Mouse (Mus musculus) mesoderm, embryonic 11.5 days (tissue): ENCODE measurements around the gene Vegfd.

ENCODE experiments used
- DNase-seq: peaks from one replicate; pipeline ENCODE4 v3.0.0-alpha.2; 2012; ENCODE audit warnings: low read depth, low spot score

Gene Vegfd

DNA sequence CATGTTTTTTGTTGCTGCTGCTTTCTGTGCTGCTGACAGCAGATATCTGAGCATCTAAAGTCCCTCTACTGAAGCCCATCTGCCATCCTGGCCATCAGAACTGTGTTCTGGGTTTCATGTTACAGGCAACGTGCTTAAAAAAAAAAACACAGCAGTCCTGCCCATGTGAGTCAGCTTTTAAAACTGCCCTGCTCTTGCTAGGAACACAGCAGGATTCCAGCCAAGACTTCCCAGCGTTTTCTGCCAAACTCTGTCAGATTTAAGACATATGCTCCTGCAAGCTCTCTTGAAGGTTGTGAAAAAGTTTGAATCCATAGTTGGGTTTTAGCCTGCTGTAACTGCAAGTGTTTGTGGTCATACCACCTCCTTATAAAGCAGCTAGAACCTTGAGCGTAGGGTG, at the start of gene Vegfd:
Vegfd (plus strand) TSS at position 298 of the 400 bp plus-strand sequence.
- peak; percentile 30 for DNase-seq

DNA sequence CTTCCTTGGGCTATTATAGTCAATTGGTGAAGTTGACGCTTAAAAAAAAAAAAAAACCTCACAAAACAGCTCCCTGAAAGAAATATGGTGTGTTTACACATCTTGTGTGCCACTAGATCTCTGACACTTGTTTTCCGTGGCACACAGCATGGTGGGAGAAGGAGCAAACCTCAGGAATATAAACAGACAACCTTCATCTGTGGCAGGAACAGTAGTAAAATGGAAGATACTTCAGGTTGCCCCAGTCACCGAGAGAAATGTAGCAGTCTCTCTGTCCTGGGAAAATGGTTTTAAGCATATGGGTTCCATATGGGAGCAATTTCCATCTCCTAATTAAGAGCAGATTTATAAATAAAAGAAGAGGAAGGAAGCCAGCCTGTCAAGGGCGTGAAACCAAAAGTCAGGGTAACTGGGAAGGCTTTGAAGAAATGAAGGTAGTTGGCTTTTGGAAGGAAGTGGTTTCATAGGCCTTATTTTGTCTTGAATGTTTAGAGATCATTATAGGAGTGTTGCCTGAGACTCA, 49.7 kb upstream of the Vegfd start:
- DNase-seq = peak; percentile 43

DNA sequence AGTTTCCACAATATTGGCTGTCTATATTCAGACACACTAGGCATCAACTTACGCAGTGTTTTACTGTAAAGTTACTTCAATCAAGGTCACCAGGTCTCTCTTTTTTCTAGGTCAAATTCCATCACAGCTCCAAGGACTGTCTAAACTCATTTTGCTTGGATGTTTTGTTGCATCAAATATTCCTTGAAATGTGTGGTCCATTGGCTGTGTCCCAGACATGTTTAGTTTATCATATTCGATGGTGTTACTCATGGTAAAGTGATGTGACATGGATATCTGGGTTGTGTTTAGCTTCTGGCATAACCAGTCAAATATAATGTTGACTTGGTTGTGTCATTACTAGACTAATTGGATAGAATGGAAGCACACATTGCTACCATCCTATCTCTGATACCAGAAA, 42.8 kb upstream of the Vegfd start:
- DNase-seq = no peak

GRCm38 (mm10) chrX:164330766-164331165, 42.4 kb upstream of the Vegfd start:
- no peak for DNase-seq

DNA sequence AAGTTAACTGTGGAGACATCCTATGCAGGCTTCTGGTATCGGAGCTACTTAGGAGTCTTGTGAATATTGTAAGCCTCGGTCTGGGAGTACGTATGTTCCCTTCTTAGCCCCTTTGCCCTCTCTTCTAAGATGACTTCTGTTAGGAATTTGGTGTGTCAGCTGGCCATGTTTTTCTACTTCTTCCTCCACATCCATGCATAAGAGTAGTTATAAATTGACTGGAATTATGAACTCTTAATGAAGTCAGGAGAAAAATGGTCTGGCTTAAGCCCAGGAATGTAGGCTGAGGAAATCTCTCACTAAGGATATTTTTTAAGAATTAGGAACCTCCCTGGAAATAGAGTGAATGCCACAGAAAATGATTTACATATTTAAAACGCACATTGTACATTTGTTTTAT, 34.6 kb upstream of the Vegfd start:
- DNase-seq = no peak

DNA sequence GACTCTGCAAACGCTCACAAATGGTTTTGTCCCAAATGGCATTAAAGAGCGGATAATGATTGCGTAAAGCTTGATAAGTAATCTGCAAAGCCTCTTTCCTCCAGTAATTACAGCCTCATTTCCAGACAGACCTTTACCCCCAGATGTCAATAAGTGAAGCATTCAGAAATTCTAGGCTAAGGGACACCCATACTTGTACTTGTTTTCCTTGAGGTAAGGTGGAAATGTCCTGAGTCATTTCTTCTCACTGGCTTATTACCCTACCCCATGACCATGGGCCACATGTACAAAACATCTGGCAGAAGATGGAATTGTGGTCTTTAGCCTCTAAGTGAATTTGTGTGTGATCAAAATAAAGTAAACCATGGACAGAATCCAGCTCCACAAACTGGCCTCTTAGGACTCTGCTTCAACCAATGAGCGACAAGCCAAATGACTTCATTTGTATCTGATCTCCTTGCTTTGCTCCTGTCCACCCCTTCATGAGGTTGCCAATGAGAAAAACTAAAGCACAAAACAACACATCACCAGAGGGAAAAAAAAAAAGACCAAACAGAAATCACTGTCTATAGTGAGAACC, 27.7 kb upstream of the Vegfd start:
- DNase-seq = no peak

DNA sequence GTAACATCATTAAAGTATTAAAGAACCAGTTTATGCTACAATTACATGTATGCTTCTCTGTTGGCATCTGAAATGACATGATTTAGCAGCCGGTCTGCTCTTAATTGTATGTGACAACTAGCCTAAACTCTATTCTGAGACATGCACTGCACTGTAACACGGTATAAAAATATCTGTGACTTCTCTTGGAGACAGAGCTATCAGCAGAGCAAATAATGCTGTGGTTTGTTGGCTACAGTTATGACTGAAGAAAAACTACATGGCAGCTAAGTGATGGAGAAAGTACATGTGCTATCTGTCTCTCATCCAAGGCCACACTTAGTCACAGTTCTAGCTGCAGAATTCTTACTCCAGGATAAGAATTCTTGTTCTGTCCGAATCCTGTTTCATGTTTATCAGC, 24.2 kb upstream of the Vegfd start:
- no peak for DNase-seq

- no peak for DNase-seq
Measured at GRCm38 (mm10) chrX:164365153-164365865, 7.9 kb upstream of the Vegfd start.

DNA sequence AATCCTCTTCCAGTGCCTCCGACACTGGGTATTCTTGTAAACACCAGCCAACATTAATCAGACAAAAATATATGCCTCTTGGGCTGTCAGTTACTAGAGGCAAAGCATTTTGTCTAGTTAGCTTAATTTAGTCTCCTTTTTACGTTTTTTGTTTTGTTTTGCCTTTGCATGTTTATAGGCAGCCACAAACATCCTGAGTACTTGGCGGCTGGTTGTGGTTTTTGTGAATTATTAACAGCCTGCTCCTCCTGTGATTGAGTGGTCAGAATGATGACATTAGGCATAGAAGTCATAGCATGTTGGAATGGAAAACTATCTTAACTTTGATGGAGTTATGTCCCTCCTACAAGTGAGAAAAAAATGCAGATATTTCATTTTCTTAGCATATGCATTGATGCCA, 2.6 kb upstream of the Vegfd start:
- no peak for DNase-seq

GRCm38 (mm10) chrX:164374586-164374985, 1.4 kb downstream of the Vegfd start:
- no peak for DNase-seq

- DNase-seq = no peak
Measured at GRCm38 (mm10) chrX:164379721-164380120, 6.5 kb downstream of the Vegfd start.

- peak; percentile 81 for DNase-seq
Measured at GRCm38 (mm10) chrX:164381618-164382408, 8.6 kb downstream of the Vegfd start.

GRCm38 (mm10) chrX:164394091-164394490, 20.9 kb downstream of the Vegfd start:
- DNase-seq = no peak

DNA sequence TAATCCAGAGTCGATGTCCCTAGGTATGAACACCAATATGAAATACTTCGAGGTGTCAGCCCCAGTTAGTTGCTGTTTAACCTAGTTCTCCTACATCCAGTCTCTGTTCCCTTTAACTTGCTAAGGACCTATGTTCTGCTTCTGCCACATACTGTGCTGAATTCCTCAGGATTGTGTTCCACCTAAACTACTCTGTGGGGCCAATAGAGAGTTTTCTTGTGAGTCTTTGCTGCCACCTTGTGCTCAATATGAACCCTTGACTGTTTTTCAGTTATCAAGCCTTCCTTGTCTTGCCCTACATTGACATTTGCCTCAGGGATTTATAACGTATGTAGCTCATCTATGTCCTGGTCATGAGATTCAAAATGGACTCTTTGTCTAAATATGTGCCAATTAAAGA, 25.3 kb downstream of the Vegfd start:
- DNase-seq = peak; percentile 23

DNA sequence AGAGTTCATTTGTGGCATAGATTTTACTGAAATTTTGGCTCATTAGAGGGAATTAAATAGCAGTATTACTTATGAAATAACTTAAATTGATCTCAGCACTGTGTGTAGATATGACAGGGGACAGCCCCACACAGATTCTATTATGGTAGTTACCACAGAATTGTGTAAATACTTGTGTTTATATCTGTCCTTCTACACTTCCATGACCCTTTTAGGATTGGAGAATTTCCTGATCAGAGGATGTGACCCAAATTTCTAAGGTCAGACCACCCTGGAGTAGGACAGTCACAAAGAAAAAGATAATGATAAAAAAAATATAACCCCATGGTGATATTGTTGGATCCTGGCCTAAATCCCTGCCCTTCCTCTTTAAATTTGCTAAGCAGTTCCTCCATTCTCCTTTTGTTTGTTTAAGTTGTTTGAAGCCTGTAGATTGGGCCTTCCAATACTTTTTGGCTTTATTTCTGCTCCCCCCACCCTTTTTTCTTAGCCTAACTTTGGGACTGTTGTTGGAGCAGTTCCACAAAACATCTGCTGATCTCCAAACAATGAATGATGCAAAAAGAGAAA, 32.0 kb downstream of the Vegfd start:
- DNase-seq = no peak

DNA sequence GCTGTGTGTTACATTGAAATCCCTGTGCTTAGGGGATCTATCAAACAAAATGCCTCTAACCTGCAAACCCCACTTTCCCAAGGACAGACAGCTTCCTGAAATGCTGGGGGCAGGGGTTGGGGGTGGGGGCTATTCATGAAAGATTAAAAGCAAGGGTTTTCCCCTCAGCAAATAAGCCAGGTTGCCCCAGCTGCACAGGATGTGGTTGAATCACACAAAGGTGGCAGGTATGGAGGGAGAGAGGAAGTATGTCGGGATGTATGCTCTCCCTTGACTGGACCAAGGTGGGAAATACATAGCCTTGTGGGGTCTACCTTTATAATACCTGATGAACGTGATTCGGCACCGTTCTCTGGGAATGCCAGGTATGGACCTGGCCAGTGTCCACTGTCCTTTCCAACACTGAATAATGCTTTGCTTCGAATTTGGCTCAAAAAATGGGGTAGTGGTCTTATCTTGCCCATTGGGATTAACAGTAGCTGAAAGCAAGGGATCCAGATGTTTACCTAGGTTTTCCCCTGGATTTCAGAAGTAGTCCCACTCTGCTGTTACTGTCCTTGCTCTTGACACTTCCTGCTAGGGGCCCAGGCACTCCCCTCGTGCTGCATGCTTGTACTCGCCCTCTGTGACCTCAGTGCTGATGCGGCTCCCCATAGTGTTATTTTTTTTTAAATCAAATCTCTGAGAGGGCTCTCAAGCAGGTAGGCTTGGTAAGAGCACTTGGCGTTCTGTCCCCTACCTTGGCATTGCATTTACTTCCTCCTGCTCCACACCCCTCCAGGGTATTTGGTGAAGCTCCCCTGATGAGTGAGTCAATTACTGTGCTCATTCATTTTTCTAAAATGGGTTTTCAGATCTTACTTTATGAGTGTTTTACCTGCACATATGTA, 33.2 kb downstream of the Vegfd start:
- DNase-seq = no peak

DNA sequence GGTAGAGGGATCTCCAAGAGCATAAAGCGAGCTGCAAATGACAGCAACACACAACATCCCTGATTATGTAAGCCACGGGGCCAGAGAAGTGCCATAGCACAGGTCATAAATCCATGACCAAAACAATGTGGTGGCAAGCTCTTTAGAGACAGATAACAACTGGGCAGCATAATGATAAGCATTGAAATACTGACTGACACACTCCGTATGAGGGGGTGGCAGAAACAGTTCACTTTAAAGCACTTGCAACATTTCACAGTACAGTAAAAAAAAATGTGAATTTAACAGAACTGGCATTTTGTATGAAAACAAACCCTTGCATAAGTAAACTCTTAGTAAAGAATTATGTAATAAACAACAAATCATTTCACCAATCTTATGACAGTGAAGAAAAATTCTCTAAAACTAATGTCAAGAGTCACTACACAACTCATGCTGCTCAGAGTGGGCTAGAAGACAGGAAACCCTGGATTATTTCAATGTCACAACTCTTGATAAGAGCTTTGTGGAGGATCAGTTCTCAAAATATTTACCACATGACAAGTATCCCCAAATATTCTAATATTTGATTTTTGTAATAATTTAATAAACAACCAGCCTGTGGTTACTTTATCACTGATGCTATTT, 35.2 kb downstream of the Vegfd start:
- no peak for DNase-seq

DNA sequence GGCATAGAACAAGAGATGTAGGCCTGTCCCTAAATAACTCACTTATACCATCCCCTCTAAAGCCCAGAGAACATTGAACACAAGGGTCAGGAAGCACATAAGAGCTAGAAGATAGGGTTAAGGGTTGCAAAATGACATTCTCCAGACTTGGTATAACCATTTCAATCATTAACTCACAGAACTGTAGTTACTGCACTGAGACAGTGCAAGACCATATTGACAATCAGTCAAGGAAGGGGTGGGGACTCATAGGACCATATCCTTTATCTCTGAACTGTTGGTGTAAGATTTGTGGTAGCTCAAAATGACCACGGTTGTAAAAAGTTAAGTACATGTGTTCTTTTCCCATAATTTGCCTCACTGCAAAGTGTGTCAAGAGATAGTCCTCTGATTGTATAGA, 37.4 kb downstream of the Vegfd start:
- DNase-seq = no peak

GRCm38 (mm10) chrX:164416803-164417202, 43.6 kb downstream of the Vegfd start:
- DNase-seq = no peak

DNA sequence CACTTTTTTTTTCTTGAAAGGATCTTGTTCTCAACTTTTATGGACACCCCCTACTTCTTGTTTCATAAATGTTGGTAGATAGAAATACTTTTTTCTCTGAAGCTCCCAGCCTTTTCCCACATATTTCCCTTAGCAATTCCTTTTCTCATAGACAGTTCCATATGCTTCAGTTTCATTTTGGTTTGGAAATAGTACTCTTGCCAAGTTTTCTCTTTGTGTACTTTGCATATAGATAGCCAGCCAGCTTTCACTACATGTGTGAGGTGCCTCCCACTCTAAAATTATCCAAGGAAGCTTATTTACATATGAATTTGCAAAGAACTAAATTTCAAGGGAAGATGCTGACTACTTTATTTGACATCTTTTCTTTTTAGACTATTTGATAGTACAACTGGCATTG, 44.8 kb downstream of the Vegfd start:
- DNase-seq = no peak

GRCm38 (mm10) chrX:164419471-164419939, 46.3 kb downstream of the Vegfd start, which contains the start of gene Piga:
Gene Piga, plus strand, starts transcription at chrX:164419787.
- peak; percentile 94 for DNase-seq
